11 mouse cellular contexts compared by ENCODE assay signal in the genomic region with DNA sequence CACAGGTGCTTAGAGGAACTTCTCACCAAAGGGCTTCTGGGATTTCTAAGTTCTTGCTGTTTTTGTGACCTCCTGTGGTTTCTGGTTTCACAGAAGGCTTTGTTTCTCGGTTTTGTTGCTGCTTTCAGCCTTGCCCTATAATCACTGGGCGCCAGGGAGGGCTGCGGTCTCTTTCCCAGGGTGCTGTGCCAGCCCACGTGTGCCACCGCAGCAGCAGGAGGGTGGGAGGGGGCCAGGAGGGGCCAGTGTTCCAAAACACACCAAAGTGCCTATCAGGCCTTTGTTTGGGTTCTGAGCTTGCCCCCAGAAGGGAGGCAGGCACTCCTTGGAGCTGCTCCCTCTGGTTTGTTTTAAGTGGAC.
DNase-seq lines count a peak whose midpoint lies in the region; ATAC-seq and TF ChIP-seq lines count a peak whose summit lies in the region.
"Had no signal": no experiment of that assay in that cellular context is flagged by ENCODE, and none has a peak within 500 bp of the region (broad histone marks: within the 10 kb centered on the region; RNA-seq: fewer than 3 reads in every experiment).

No protein-coding gene starts in this region.

- no peaks in the 10 kb centered on the region for H3K27me3 ChIP-seq in lung, embryonic 15.5 days
- H3K27me3 ChIP-seq in stomach, postnatal 0 days (ENCODE audit: control insufficient read depth, insufficient read depth, low read length), result no peaks in the 10 kb centered on the region
- H3K27me3 ChIP-seq: kidney, embryonic 15.5 days had no signal

- peak; percentile 17 for DNase-seq in CD4-positive, CD25-positive, alpha-beta regulatory T cell, adult 2 months (ENCODE audit: low read depth, low spot score)
- DNase-seq in lung, postnatal 25 days (ENCODE audit: low spot score), result no peak
- peak; percentile 33 for DNase-seq in stomach, postnatal 0 days (ENCODE audit: low spot score)
- no peak for DNase-seq in spleen, adult 12 weeks (ENCODE audit: low spot score)
- no peak for DNase-seq in urinary bladder, postnatal 36 days (ENCODE audit: low spot score in 2 of 2)
- DNase-seq: cerebellum, adult 2 months; gastrocnemius, postnatal 14 days had no signal

- no peak overlapping the region for H3K4me3 ChIP-seq in lung, embryonic 15.5 days
- no peak overlapping the region for H3K4me3 ChIP-seq in stomach, postnatal 0 days (ENCODE audit: low read depth, low read length)
- H3K4me3 ChIP-seq: kidney, embryonic 15.5 days had no signal

- no peak overlapping the region for H3K9ac ChIP-seq in lung, embryonic 15.5 days
- no peak overlapping the region for H3K9ac ChIP-seq in stomach, postnatal 0 days (ENCODE audit: low read length)
- H3K9ac ChIP-seq: kidney, embryonic 15.5 days had no signal

- no peak for ATAC-seq in CD4-positive, CD25-positive, alpha-beta regulatory T cell, adult 4 months
- no peak; the same call in 1 of the 2 replicates for ATAC-seq in lung, embryonic 15.5 days (ENCODE audit: borderline replicate concordance, extremely low read depth, low FRiP score, low TSS enrichment)
- ATAC-seq in granulocyte monocyte progenitor cell, adult 5-6 weeks (replicated peaks; ENCODE audit: poor library complexity, severe bottlenecking), result peak; percentile 48
- no peak for ATAC-seq in stomach, postnatal 0 days (ENCODE audit: low FRiP score, low TSS enrichment)

- 43% methylated on average over 5 of the region's 5 CpGs for WGBS in lung, embryonic 15.5 days
- WGBS in stomach, postnatal 0 days, result 41% methylated on average over 5 of the region's 5 CpGs

- no peak for TF ChIP-seq CTCF in stomach, postnatal 0 days (IDR thresholded peaks at IDR 0.05; ENCODE audit: low read depth)

- H3K9me3 ChIP-seq in lung, embryonic 15.5 days, result no peaks in the 10 kb centered on the region
- H3K9me3 ChIP-seq in stomach, postnatal 0 days (ENCODE audit: control insufficient read depth, low read length), result no peaks in the 10 kb centered on the region
- H3K9me3 ChIP-seq: kidney, embryonic 15.5 days had no signal

- H3K36me3 ChIP-seq in lung, embryonic 15.5 days, result no peaks in the 10 kb centered on the region
- H3K36me3 ChIP-seq in stomach, postnatal 0 days (ENCODE audit: control insufficient read depth, insufficient read depth, low read length), result no peaks in the 10 kb centered on the region
- H3K36me3 ChIP-seq: kidney, embryonic 15.5 days had no signal

- no peak overlapping the region for H3K4me2 ChIP-seq in lung, embryonic 15.5 days
- H3K4me2 ChIP-seq in stomach, postnatal 0 days (replicated peaks; ENCODE audit: low read depth), result no peak overlapping the region
- H3K4me2 ChIP-seq: kidney, embryonic 15.5 days had no signal

- TF ChIP-seq EP300 in stomach, postnatal 0 days (optimal IDR thresholded peaks at IDR 0.05), result no peak

- H3K4me1 ChIP-seq in lung, embryonic 15.5 days, result peaks cover 54% of the 10 kb centered on the region
- H3K4me1 ChIP-seq in stomach, postnatal 0 days (replicated peaks; ENCODE audit: control insufficient read depth, insufficient read depth), result peaks cover 13% of the 10 kb centered on the region

- H3K27ac ChIP-seq in lung, embryonic 15.5 days, result peak overlapping the region; percentile 71
- 0 out of 2 replicates have a peak overlapping the region, but pooled peaks have one; percentile 74 for H3K27ac ChIP-seq in stomach, postnatal 0 days (replicated peaks)
- H3K27ac ChIP-seq: kidney, embryonic 15.5 days had no signal

Comparison
In these comparisons a context has a peak if more than half of its experiments do, and no peak if none do; other contexts are left out.
1. DNase-seq: peak in CD4-positive, CD25-positive, alpha-beta regulatory T cell, adult 2 months (single experiment) and stomach, postnatal 0 days (single experiment); none in lung, postnatal 25 days (single experiment), spleen, adult 12 weeks (single experiment) and urinary bladder, postnatal 36 days (0 of 2).